Mouse (Mus musculus) kidney, adult 2 months (tissue): ENCODE measurements around the gene Sox6.

Experiments used
- CTCF ChIP-seq: fragments of 200-500 bp; conservative IDR thresholded peaks from 2 replicates; pipeline ENCODE4 v1.5.1; 2011; ENCODE audit warnings: low read depth, mild to moderate bottlenecking, control low read depth, low read length, moderate library complexity, mixed read lengths; ENCODE audit not compliant: insufficient read depth, insufficient read length
- POLR2A ChIP-seq: fragments of 200-500 bp; IDR thresholded peaks from one replicate; pipeline ENCODE4 v1.6.1; 2011; ENCODE audit warnings: low read depth, low read length, control low read depth

DNA sequence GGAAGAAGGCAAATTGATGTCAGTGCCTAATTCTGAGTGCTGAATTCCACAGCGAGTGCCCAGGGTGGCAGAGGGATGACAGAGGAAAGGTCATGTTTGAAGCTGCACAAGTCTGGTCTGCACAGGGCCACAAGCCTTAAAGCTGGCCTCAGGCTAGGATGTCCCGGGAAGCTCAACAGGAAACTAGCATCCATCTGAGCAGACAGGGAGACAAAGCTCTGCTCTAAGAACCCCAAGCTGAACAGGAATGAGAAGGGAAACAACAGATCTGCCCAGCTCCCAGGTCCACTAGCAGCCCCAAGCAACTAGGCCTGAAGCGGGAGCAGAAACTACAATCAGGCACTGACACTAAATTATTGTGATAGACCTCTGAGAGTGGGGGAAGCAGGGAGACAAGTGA lies 8.6 kb downstream of the Sox6 start:
- TF ChIP-seq CTCF (no peak), POLR2A (no peak)
